Mouse (Mus musculus): ENCODE measurements around the gene Map3k14.
"Not testable (repeated sequence)": the region's sequence is repeated elsewhere in the genome, so short reads cannot be mapped to it uniquely, and the experiment has no call there.

The Map3k14 gene

DNA sequence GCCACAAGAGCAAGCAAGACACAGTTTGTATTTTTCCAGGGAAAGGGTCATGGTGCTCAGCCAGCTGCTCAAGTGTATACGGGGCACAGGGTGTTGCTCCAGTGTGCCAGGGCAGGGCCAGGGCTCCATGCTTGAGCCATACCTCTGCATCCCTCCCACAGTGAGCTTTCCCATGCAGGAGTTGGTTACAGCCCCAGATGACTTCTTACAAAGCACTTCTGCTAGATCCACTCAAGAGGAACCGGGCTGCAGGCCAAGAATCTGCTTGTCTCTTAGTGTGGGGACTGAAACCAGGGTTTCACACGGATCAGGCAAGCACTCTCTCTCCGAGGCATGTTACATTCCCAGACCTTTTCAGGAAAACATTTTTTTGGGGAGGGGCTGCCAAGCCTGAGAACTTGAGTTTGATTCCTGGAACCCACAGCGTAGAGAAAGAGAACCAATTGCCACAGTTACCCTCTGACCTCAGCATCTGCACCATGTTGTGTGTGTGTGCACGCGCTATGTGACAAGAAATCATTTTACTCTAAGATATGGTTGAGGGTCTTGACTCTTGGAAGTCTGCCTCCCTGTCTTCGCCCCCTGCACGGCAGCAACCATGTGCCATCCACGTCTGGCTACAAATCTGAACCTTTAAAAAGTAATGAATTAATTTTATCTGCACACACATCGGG is 19.6 kb downstream of the Map3k14 start:
- no peak for DNase-seq (ENCODE audit: extremely low read depth, low read depth)

DNA sequence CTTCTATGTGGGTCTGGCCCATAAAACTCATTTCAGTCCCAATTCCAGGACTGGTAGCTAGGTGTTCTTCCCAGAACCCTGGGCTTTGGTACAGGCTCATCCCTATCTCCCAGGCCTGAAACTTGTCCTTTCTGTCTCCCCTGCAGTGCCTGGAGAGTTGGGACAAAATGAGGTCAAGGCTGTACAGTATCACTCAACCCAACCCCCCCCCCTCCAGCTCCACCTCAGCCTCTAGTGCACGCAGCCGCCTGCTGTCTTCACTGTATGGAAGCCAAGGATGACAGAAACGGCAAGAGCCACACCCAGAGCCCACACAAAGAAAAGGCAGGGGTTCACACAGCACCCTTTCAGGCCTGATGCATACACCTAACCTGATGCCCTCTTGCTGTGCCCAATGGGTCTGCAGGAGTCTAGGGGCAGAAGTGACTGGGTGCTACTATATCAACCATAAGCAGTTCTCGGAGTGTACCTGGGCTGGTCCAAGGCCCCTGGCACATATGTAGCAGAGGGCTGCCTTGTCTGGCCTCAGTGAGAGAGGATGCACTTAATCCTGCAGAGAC is 20.5 kb downstream of the Map3k14 start:
- no peak for DNase-seq (ENCODE audit: extremely low read depth, low read depth)

DNA sequence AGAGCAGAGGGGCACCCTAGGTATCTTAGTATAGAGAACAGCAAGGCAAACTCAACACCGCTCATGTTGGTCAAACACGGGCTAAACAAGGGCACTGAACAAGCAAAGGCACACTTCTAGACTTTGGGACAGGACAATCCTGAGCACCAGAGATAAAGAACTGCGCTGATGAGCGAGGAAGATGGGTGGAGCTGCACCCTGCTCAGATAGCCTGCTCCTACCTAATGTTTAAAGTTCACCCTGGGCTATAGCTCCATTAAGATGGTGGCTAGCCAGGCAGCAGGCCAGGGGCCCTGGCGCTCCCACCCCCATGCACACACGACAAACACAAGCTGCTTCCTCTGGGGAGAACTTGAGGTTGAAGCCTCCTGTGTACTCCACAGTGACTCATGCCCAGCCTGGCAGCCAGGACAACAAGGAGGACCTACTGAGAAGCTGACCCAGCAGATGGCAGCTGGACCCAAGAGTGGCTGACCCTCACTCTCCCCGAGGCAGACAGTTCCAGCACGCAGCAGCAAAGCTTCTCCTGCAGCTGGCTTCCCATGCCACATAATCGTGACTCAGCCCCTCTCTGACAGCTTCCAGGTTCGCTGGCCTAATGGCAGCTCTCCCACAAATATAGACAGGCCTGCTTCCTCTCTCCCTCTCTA is 21.1 kb downstream of the Map3k14 start:
- no peak for DNase-seq (ENCODE audit: extremely low read depth, low read depth)

DNA sequence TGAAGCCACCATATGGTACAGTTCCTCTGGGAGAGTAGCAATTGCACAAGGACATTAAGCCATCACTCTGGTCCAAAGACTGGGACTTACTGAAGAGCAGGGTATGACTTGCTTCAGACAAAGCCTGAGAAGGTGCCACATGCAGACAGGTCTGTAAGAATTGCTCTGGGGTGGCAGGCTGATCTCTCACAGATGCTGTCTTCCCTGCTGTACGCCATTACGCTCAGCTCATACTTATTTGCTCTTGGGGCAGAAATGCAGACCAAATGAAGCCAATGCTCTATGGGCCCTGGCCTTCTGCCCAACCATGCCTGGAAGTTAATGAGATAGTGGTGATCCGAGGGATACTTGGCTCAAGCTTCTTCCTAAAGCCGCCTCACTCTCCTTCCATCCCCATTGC is 22.4 kb downstream of the Map3k14 start:
- no peak for DNase-seq (ENCODE audit: extremely low read depth, low read depth)

DNA sequence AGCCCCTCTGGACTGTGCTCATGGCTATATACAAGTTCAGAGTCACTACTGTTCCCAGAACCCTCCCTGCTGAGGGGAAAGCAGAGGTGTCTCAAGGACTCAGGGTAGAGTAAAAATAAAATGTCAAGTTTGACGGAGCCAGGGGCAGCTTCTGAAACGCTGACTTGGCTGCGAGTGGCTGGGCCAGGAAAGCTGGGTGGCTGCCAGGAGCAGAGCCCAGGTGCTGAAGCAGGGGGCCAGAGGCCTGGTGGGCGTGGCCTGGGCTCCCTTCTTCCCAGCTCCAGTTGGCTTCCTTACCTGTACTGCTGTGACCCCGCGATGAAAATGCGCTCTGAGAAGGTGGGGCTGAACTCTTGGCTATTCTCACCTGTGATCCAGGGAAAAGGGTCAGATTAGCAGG is 26.5 kb downstream of the Map3k14 start:
- no peak for DNase-seq (ENCODE audit: extremely low read depth, low read depth)

DNA sequence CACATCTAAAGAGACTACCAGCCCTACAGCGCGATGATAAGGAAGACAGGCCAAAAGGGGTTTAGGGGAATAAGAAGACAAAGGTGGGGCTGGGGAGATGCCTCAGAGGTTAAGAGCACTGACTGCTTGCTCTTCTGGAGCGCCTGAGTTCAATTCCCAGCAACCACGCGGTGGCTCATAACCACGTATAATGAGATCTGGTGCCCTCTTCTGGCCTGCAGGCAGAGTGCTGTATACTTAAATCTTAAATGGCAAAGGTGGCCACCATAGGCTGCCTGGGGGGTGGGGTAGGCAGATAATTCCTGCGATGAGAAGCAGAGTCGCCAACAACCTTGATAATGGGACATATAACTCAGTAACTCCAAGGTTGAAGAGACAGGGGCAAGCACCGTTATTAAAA is 29.5 kb downstream of the Map3k14 start:
- DNase-seq (ENCODE audit: extremely low read depth, low read depth): no peak

DNA sequence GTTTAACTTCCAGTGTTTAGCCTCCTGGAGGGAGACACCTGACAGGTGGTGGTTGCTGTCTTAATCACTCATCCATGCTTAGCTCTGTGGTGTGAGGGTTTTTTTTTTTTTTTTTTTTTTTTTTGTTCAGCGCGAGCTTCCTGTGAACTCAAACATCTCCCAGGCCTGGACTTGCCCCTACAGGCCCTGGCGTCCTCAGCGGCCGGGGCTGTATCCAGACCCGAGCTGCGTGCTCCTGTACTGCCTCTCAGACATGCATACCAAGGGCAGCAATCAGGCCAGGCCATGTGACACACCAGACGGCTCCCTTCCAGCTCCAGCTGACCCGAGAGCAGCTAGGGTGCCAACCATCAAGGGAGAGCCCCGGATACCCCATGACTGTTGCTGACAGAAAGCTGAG is 30.4 kb downstream of the Map3k14 start:
- DNase-seq (ENCODE audit: extremely low read depth, low read depth): no peak

DNA sequence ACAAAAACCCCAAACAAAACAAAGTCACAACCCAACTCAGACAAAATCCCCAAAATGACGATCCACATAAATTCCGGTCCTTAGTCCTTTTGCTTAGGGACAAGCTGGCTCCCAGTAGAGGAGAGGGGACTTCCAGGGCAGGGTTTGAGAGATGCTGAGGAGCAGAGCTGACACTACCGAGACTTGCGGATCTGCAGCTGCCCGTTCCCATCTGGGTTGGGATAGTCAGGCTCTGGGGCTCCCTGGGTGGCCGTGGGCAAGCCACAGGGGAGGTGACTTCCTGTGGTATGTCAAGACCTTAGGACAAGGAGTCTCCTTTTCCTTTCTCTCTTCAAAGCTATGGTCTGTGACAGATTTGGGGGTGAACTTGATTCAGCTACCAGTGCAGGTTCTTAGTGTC is 30.8 kb downstream of the Map3k14 start:
- no peak for DNase-seq (ENCODE audit: extremely low read depth, low read depth)

DNA sequence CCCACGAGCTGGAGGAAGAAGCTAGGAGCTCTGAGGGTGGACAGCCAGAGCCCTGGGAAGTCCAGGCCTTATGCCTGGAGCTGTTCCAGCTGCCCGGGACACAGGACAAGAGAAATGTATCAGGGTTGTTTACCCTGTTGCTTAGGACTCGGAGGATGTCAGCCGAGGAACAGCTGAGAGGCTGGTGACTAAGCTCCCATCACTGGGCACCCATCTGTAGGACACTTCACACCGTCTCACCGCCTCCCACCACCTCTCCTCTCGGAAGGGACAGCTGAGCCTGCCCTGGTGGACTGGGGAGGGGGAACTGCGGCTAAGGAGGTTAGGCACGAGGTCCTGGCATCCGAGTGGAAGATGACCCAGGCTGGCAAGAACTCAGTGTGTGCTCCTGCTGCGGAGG is 31.6 kb downstream of the Map3k14 start:
- DNase-seq (ENCODE audit: extremely low read depth, low read depth): no peak

DNA sequence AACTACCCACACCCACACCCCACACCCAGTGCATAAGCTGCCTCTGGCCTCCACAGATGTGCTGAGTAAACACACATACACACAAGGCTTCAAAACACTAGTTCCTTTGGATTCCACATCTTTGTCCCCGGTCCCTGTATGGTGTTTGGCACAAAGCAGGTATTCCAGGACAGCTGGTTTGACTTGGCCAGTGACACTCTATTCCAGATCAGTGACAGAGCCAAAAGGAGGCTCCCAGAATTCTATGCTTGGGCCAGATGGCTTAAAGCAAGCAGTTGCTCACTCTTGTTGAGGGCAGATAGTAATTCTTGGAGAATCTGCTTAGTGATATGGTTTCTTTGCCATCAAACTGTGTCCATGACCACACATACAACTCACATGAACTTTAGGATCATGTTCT is 32.8 kb downstream of the Map3k14 start:
- DNase-seq (ENCODE audit: extremely low read depth, low read depth): no peak

DNA sequence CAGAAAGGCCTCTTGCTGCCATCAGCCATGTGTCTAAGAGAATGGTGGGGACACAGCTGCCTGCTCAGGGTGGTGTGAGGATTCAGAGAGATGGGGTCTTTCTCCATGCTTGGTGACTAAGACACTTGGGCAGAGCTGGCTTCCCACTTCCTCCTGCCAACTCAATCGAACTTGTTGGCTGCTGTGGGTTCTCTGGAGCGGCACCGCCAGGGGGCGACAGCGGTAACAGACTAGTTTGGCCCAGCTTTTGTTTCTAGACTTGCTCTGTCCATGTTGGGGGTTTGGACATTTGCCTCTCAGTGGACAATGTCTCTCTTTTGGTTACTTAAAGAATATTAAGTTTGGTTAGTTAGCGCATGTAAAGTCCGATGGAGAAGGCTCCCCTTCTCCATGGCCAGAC is 34.3 kb downstream of the Map3k14 start:
- no peak for DNase-seq (ENCODE audit: extremely low read depth, low read depth)

DNA sequence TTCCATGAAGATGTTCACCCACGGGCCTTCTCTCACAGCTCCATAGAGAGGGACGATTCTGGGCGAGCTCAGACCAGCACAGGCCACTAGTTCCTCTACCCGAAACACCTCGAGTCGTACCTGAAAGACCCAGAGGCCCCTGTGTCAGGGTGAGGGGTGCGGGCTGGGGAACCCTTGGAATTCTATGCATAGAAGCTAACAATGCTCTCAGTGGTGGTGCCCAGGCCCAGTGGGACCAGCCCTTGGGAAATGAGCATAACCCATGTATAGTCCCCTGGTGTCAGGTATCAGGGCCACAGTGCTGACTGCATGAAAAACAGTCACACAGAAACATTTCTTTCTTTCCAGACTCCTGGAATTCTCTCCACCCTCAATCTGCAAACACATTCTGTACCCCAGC is 35.9 kb downstream of the Map3k14 start:
- DNase-seq (ENCODE audit: extremely low read depth, low read depth): no peak

DNA sequence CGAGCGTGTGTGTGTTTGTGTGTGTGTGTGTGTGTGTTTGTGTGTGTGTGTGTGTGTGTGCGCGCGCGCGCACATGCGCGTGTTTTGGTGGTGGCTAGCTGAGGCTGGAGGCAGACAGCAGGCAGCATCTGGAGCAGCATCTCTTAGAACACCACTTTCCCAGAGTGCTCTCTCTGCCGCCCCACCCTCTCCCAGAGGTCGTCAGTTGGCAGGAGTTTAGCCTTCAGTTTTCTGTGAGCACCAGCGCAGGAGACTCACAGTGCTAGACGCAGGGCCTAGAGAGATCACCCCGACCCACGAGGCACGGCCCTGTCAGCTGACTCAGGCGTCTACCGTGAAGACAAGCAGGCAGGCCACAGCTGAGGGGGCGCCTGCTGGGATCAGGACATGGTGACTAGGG is 36.6 kb downstream of the Map3k14 start:
- DNase-seq (ENCODE audit: extremely low read depth, low read depth): no peak

DNA sequence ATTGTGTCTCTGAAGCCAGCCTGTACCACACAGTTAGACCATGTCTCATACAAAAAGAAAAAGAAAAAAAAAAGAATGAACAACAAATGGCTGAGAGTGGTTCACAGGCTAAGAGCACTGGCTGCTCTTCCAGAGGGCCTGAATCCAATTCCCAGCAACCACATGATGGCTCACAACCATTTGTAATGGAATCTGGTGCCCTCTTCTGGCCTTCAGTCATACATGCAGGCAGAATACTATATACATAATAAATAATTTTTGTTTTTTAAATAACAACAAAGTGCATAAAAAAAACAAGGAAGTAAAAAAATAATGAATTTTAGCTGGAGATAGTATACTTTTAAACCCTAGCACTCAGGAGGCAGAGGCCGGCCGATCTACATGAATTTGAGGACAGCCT is 37.7 kb downstream of the Map3k14 start:
- DNase-seq (ENCODE audit: extremely low read depth, low read depth): no peak

DNA sequence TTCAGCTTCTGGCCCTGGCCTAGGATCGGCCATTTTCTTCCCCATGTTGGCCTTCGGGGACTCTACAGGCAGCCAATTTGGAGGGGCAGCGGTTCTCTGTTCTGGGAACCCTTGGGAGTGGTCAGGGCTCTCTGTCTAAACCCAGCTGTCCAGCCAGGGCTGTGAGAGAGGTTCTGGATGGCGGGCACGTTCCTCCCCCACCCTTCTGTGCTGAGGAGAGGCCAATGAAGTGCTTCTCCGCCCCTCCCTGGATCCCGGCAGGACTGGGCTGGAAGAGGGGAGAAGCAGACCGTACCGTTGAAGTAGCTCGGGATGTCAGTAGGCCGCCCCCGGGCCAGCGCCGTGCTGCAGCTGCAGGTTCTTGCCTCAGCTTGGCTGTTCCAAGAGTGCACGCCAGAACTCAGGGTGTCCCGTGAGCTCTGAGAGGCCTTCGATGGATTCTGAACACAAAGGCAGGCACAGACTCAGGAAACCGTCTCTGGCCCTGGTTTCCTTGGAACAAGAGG is 43.3 kb downstream of the Map3k14 start:
- DNase-seq (ENCODE audit: extremely low read depth, low read depth): no peak

DNA sequence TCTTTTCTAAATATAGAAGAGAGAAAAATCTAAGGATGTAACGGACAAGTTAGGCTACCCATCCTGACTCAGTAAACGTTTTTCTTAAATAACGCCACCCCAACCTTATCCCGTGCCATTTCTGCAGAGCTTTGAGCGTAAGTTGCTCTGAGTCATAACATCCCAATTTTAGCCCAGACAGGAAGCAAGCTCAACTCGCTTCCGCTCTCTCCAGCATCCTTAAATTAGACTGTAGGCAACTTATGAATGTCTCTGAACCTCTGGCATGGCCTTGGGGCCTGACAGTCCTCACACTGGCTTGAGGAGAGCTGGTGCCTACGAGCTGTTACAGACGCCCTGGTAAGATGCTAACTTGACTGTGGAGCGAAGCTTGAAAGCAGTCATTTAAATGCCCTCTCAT is 43.8 kb downstream of the Map3k14 start:
- no peak for DNase-seq (ENCODE audit: extremely low read depth, low read depth)

DNA sequence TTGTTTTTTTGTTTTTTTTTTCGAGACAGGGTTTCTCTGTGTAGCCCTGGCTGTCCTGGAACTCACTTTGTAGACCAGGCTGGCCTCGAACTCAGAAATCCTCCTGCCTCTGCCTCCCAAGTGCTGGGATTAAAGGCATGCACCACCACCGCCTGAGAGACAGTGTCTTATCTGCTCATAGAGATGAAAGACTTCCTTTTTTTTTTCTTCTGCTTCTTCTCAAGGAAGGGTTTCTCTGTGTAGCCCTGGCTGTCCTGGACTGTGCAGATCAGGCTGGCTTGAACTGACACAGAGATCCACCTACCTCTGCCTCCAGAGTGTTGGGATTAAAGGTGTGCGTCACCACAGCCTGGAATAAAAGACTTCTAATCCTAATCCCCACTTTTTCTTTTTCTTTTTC is 44.6 kb downstream of the Map3k14 start:
- DNase-seq (ENCODE audit: extremely low read depth, low read depth): not testable (repeated sequence)

DNA sequence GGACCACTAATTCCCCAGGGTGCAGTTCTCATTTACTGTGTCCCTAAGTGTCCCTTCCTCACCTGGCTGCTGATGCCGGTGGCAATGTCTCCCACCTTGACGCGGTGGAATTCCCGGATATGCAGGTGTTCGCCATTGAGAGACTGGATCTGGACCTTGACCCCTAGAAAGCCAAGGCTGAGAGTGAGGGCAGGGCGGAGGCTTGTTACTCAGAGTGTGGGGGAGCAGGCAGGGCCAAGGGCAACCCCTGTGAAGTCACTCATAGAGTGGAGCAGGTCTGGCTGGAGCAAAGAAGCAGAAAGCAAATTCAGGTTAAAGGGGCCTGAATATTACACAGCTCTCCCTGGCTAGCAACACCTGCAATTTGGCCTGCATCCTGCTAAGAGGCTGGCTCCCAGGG is 45.8 kb downstream of the Map3k14 start:
- DNase-seq (ENCODE audit: extremely low read depth, low read depth): no peak

DNA sequence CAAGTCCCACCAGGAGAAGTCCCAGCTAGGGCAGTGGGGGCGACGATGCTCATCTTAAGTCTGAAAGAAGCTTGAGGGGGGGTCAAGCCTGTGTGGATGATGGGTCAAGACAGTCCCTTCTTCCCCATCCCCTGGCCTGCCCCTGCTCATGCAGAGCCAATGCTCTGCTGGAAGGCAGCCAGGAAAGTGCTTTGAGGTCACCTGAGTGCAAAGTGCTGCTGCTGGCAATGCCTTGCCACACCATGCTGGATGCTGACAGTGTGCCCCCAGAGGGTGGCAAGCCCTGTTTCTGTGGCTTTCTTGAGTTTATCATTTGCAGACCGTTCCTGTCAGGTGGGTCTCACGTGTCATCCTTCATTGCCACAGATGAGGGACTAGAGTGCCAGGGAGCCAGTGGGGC is 47.3 kb downstream of the Map3k14 start:
- DNase-seq (ENCODE audit: extremely low read depth, low read depth): no peak

DNA sequence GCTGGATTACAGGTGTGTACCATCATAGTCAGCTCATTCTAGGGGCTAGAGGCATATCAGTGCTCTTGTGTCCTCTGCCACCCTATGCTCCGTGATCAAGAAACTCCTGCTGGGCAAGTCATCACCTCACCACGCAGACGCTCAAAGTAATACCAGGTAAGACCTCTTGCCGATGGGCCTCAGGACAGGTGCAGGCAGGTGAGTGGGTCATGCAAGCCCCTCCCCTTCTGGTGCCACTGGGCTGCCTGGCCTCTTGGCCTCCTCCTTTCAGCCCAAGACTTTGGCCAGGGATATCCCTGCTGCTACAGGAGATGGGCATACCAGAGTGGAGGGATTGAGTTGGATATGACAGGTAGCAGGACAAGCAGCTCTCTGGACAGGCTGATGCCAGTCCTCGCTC is 48.0 kb downstream of the Map3k14 start:
- DNase-seq (ENCODE audit: extremely low read depth, low read depth): no peak

DNA sequence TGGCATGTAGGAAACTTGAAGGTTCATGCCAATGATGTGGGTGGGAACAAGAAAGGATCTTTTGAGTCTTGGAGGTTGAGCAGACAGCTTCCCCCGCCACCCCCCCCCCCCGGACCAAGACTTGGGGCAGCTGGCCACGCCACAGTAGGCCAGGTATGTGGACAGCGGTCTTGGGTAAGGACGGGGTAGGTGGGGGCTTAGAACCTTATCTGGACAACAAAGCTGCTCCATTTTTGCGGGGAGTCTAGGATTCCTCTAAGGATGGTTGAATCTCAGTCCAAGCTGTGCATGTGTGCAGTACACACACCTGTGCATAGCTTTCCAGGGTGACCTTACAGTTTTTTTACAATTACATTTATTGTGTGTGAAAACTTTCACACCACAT is 48.8 kb downstream of the Map3k14 start:
- no peak for DNase-seq (ENCODE audit: extremely low read depth, low read depth)

DNA sequence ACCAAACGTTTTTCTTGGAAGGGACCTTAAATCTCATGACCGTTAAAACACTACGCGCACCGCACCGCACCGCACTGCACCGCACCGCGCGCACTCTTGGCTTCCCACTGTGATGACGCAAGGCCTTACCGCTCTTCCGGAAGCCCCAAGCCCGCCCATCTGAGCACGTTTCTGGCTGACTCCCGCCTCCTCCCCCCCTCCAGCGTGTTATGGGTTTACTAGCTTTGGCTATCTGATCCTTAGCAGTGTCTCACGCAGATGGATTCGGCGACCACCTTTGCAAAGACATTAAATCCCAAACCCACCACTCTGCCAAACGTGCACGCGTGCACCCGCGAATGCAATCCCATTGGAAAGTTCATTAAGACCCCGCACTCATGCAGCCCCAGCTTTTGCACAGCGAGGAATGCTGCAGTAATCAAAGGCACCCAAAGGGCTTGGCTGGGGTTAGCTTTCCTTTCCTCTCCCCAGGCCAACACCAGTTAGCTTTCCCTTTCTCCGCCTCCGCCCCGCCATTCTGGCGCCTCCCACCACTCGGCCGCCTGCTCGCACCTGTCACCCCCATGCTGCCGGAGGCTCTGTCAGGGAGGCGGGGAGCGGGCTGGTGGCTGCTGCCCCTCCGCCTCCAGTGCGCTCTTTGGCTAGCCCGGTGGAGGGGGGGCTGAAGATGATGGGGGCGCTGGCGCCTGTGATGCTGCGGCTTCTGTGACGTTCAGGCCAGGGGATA is 49.3 kb downstream of the Map3k14 start, which contains the start of gene Spata32:
Gene Spata32, minus strand, starts transcription at position 643 of the 727 bp plus-strand sequence.
- DNase-seq (ENCODE audit: extremely low read depth, low read depth): no peak

Data from MEL-GATA-1-ER (cell line).